Mouse (Mus musculus) liver (tissue): ENCODE measurements around the gene Rad1.
A peak's percentile ranks its signal among the peaks of the same experiment; 100 is the strongest.
"Not testable (repeated sequence)": the region's sequence is repeated elsewhere in the genome, so short reads cannot be mapped to it uniquely, and the experiment has no call there.

ENCODE experiments used
- DNase-seq: peaks from one replicate; pipeline ENCODE4 v3.0.0-alpha.2; 2020; ENCODE audit warnings: mixed read lengths

The Rad1 gene

DNA sequence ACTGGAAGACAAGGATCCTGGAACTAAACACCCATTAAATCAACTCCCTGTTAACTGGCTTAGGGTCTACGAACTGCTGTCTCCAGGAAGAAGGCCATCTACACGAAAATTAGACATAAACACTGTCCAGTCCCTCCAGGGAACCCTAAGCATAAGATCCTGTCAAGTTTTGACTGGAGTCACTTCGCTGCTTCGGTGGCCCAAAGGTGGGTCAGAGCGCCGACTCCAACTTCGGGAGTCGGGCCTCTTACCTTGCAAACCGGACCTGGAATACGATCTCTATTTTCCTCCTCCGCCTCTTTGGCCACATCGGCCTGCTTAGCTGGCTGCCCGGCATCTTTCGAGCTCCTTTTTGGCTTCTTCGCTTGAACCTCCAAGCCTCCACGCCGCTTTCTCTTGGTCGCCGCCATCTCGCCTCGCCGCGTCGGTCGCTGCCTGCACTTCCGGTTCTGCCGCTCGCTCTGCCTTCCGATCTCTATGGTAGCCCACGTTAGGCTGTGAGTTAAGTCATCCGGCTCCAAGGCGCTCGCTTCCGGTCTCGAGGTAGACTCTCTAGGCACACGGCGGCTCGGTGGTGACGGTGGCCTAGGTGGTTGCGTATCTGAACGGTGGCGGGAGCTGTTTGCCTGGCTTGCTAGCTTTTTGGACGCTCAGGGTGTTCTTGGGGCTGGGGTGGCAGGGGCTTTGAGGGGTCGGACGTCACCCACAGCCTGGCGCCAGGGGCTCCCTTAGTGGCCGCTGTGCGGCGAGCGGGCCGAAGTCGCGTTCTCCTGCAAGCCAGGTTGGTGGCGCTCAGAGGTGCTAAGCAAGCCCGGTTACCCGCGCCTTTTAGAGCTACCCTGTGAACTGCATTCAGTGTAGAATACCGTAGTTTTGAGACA lies at the start of gene Rad1, which contains the start of gene Brix1:
TSS of gene Rad1 (plus strand) at position 535 of the 881 bp plus-strand sequence.
TSS of gene Brix1 (minus strand) at position 464 of the 881 bp plus-strand sequence.
- DNase-seq: peak; percentile 94

DNA sequence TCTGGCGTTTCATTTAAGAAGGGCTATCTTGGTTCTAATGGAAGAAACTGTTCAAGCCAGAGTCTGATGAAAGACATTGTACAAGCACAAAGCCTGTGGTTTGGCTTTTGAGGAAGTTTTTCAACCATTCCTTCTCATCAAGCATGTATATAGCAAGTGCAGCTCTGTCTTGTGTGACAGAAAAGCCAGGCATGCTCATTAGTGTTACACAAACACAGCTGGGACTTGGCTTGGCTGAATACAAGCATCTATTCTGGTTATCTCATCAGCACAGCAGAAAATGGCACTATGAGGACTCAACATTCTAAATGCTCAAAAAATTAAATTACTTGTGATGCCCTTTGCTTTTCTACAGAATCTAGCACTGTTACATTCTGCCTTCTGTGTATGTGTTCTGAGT lies 48.9 kb upstream of the Rad1 start:
- no peak for DNase-seq

DNA sequence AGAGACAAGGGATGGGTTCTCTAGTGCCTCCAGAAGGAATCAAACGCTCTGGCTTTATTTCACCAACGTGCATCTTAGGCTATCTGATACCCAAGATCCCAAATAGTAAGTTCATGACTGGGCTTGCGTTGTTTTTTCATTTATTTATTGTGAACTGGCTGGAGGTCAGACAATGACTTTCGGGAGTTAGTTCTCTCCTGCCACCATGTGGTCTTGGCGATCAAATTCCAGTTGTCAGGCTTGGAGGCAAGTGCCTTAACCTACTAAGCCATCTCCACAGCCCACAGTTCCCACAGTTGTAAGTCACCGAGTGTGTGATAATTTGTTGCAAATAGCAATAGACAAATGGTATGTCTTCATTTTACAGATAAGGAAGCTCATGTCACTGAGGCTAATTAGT lies 45.9 kb upstream of the Rad1 start:
- DNase-seq: no peak

DNA sequence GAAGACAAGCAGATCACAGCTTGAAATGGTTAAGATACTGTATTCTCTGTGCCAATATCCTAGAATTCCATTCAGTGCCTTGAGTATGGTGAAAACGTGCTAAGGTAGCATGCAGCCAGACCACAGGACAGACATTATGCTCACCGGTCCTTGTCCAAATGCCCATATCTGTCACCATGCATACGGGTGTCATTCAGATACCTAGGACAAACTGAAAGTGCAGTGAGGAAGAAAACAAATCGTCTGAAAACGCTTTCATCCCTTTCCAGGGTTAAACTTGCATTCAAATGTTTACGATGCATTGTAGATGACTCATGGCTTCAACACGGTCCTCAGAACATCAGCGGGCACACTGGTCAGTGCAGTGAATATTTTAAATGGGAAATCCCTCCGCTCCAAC lies 44.3 kb upstream of the Rad1 start:
- DNase-seq: no peak

DNA sequence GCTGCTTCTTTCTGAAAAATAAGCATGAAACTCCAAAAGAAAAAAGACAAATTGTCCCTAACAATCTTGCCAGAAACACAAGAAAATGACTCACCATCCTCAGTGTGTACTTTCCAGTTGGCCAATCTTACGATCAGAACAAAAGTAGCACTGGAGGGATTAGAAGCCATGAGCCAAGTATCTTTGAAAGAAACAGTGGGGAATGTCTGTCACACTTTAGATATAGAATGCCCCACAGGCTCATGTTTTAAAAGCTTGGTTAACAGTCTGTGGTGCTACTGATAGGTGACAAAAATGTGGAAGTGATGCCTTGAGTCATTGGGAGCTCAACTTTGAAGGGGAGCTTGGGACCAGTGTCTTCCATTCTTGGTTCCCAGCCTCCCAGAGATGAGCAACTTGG lies 43.5 kb upstream of the Rad1 start:
- no peak for DNase-seq

DNA sequence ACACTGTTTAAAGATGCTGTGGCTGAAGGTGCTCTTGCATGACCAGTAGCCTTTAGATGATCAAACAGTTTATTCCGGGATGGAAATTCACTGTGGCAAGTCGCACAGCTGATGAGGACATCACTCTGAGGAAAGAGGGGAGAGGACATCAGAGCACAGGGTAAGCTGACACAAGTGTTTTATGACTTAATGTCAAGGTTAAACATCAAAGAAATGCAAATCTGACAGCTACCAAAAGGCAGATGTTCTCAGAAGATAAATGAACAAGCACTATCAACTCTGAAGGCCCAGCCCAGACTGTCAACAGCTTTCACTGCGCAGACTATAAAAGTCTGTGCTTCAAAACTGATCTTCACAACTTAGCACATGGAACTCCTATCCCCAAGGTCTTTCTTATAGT lies 38.7 kb upstream of the Rad1 start:
- DNase-seq: no peak

DNA sequence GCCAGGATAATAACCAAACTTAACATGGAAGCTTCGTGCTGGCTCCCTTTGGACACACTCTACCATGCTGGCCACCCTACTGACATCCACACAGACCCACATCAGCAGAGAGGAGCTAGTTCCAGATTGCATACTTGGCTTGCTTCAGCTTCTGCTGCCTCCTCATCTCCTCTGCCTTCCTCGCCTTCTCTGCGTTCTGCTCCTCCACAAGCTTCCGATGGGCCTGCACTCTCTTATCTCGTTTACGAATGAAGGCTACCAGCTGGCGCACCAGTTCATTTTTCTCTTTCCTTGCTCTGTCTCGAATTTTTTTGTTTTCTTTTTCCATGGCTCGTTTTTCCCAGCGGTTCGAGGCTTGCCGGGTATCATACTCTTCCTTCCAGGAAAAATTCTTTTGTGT lies 24.8 kb upstream of the Rad1 start:
- DNase-seq: no peak

DNA sequence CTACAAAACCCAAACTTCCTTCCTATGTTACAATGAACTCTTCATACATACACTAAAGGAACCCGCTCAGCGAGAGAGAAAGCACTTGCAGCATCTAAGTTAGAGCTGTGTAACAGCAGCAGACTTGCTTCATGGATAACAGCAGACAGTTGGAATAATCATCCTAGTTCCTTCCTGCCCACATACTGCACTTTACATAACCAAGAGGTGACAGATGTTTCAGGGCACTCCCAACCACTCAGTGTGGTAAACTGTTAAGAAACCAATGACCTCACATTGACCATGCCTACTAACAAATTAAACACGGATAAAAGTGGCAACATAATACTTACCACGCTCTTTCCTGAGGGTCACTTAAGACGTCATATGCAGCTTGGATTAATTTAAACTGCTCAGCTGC lies 22.3 kb upstream of the Rad1 start:
- no peak for DNase-seq

DNA sequence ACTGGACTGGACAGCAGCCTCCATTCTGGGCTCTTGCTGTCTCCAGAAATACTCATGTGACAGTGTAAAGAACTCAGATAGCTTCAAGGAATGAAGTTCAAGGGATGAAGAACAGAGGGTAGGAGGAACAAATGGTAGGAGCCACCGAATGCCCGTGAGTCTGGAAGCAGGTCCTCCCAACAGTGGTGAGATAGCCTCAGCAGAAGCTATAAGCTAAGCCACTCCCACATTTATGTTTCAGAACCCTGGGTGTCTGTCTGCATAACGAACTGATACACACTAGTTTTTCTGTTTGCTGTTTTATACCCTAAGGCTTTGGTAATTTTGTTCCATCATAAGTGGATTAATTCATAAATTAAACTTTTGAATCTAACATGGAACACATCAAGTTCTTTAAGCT lies 21.1 kb upstream of the Rad1 start:
- no peak for DNase-seq

DNA sequence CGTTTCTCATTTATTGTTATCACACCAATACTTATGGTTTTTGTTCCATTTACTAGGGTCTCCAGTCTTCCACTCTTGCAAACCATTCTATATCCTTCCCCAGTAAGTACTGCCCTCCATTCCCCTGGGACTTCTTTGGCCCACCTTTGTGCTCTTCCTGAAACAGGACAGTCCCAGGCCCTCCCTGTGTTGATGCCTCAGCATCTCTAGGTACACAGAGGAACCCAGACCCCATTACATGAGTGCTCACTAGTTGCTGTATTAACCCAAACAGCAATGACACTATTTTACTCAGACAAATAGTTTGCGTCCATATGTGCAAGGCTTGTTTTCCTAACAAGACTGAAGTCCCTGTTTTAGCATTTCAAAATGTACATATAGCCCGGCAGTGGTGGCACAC lies 17.1 kb upstream of the Rad1 start:
- no peak for DNase-seq

DNA sequence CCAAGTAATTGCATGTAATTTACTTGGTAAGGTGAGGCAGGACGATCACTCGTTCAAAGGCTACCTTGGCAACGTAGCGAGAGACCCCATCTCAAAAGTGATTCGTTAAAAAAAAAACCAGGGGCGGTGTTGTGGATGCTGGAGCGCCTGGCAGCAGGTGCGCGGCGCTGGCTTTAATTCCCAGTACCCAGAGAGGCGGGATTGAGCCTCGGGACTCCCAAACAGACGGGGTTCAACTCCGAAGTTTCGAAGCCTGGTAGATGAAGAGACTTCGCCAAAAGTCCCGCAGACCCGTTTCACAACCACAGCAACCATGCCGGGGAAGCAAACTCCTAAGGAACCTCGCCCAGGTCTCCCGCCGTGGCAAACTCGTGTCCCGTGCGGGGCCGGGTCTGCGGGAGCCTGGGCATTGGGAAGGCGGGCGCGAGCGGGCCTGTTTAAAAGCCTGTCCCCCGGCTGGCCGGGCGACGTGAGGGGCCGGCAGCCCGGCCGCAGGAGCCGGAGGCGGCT lies 16.1 kb upstream of the Rad1 start:
- DNase-seq: no peak

DNA sequence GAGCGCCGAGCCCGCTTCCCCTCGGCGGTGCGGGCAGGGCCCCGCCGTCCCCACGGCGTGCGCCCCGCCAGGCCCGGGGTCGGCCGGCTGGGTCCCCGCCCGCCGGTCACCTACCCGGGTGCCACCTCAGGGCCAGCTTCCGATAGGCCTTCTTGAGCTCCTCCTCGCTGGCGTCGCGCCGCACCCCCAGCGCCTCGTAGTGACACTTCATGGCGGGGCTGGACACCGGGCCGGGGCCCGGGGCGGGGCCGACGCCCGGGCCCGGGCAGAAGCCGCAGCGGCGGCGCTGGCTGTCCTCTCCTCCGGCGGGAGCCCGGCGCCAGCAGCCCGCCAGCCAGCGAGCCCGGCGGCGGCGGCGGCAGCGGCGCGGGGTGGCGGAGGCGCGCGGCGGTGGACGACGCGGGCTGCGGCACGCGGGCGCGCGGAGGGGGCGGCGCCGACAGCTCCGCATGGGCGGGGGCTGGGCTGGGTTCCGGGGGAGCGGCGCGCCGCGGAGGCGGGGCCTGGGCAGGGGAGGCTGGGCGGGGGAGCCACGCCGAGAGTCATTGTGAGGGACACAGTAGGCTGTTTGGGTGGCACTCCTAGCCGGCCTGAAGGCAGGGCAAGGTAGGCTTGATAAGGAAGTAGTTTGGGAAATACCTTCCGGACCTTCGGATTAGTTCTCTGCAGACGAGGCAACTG lies 15.5 kb upstream of the Rad1 start, which contains the start of gene Dnajc21:
TSS of gene Dnajc21 (minus strand) at position 366 of the 681 bp plus-strand sequence.
- peak; percentile 91 for DNase-seq

DNA sequence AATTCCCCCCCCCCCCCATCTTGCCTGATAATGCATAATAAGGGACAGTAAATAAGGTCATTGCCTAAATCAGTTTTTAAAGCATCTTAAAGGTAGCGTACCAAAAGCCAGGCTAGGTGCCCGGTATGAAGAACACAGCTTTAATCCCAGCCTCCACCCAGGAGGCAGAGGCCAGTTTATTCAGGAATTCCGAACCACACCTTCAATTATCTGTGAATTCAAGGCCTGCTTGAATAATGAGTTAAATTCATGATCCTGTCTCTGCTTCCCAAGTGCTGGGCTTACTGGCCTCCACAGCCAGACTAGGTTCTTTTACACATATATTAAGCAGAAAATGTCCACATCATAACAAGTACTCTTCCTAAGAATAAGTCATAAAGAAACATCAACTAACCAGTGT lies 14.9 kb upstream of the Rad1 start:
- DNase-seq: no peak

DNA sequence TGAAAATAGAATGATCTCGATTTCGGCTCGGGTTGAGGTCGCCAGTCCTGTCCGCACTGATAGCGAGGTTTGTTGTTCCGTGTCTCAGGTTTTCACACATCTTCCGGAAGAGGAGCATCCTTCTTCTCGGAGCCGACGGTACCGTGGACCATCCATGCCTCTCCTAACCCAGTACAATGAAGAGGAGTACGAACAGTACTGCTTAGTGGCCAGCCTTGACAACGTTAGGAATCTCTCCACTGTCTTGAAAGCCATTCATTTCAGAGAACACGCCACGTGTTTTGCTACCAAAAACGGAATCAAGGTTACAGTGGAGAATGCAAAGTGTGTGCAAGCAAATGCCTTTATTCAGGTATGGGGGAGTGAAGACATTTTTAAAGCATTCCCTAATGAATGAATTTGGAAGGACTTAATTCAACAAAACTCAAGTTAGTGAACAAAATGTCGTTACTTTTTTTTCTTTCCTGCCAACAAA lies 584 bp downstream of the Rad1 start:
- DNase-seq: no peak

DNA sequence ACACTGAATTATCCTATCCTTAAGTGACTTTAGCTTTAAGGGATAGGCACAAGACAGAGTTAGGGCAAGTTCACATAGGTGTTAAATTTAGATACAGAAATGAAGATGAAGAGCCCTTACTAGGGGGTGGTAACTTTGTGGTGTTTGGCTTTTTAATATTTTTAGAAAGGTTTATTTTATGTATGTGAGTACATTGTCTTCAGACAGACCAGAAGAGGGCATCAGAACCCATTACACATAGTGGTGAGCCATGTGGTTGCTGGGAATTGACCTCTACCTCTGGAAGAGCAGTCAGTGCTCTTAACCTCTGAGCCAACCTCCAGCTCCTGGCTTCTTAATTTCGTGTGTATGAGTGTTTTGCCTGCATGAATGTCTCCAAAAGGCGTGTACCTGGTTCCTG lies 1.4 kb downstream of the Rad1 start:
- peak; percentile 11 for DNase-seq

DNA sequence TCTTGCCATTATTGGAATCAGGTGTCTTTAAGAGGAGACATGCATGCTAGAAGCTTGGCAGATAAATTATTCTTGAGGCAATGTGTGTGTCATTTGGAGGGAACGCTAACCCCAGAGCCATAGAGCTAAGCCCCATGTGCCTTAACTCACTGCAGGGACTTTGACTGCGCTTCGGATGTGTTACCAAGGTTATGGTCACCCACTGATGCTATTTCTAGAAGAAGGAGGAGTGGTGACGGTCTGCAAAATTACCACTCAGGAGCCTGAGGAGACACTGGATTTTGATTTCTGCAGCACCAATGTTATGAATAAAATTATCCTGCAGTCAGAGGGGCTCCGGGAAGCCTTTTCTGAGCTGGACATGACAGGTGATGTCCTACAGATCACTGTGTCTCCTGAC lies 4.3 kb downstream of the Rad1 start:
- no peak for DNase-seq

DNA sequence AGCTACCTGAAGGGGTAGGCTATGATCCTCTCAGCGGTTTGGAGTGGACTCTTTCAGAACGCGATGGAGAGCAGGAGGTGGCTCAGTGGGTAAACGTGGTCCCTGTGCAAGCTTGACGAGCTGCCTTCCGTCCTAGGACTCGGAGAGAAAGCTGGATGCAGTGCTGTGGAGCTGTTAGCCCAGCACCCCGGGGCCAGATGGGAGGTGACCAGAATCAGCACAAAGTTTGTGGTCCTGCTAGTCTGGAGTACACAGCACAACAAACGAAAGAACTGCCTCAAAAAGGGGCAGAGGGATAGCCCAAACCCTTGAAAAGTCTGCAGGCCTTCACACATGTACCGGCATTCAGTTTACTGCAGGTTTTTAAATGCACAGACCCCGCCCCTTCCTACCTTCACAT lies 10.1 kb downstream of the Rad1 start:
- DNase-seq: no peak

DNA sequence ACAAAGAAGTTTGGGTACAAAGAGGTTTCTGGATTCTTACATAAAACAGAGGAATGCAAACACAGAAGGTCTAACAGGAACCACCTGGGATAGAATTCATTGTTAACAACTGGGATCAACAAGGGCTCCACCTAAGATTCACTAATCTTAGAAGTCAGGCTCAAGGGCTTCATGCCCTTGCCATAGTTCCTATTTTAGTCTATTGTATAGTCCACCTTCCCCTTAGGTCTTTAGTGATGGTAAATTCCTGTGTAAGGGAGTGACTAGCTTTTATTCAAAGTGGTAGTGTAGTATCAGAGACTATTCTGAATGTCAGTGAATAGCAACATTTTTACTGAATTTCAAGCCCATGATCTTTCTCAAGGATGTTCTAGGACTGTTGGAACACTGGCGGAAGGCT lies 10.9 kb downstream of the Rad1 start:
- DNase-seq: not testable (repeated sequence)

DNA sequence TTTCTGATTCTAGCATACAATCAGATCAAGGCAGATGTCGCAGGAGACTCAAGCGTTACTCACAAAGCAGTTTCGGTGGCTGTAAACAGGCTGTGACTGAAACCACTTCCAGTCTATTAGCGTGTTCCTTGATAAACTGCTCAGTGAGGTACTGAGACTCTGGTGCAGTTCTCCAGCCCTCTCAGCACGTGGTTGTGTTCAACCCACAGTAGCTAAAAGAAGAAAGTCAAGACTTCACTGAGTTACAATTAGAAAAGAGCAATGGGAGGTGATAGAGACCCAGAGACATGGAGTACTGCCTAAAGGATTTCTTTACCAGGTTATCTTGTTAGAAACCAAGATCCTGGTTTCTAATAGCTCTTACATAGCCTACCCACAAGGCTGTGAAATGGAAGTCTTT lies 13.8 kb downstream of the Rad1 start:
- no peak for DNase-seq

DNA sequence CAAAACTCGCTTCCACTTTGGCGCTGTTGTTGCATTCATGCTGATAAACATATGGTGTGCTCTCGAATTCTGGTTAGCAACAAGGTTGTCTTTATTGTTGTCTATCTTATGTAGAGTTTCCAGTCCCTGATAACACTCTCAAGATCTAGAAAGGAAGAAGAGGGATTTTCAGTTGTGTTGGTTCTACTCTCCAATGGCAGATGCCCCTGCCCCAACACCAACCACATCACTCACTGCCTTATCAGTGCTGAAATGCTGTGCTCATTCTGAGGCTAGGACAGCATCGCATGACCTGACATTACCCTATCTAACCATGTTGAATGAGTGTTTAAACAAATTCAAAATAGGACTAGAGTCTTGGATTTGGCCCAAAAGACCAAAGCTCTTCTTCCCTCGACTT lies 14.2 kb downstream of the Rad1 start:
- no peak for DNase-seq

DNA sequence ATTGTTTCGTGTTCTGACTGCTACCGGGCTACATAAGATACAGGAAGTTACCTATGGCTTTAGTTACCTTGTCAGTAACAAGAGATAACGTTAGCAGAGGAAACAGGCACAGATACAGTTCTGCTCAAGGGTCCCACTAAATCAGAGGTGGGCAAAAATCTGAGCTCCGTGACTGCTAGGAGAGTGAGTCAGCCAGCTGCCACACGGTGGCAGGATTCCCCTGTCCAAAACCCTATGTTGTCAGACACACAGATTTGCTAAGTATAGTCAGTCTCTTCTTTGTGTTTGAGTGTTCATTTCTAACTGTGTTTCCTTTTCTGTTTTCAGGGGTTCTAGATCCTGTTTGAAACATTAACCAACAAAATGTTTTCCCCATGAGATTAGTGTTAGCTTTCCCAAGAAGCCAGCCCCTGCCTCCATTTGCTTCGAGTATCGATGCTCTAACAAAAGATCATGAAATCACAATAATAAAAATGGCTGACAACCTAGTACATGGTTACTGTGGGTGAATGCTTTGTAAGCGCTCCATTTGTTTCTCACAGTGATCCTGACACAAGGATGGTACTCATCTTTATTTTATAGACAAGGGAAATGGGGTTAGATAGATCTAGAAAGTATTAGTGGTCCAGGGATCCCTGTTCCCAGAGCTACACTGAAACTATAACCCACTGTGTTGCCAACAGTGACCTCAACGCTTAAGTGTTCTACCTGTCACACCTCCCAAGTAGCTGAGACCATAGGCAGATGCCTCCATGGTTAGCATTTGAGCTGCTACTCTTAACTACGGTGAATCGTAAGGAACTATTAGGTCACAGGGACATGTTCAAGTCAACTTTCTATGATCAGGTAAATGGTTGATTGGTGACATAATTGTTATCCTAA lies 15.3 kb downstream of the Rad1 start:
- peak; percentile 34 for DNase-seq

DNA sequence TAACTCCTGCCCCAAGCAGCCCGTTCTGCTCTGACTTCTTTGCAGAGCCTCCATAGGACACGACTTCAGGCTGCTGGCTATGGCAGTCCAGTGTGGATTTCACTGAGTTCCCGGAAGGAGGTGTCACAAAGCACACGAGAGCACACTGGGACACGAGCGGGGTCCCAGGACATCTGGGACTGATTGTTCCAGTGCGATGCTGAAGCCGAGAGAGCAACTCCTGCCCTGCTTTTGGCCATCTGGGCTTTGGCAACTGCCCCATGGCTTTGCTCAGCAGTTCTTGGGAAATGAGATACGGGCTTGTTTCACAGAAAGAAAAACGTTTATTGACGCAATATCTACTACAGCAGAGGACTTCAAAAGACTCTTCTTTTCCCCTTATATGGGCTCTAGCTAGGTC lies 20.3 kb downstream of the Rad1 start:
- DNase-seq: no peak

DNA sequence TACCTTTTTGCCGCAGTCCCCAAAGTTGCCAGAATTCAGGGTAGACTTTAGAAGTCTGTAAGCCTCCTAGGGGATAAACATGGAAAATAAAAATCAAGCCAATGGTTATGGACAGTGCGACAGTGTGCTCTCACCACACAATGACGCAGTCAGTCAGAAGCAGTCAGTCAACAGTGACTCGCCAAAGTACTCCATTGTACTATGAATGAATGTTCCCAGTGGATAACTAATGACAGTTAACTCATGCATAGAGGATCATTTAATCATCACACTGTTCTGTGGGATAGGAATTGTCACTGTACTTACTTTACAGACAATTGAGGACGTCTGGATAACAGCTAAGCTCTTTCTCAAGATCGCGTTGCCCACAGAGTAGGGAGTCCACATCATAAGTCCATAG lies 29.3 kb downstream of the Rad1 start:
- no peak for DNase-seq
